Mouse (Mus musculus): ENCODE measurements around the gene Smarca1.

- no peak for TF ChIP-seq CTCF (IDR thresholded peaks at IDR 0.05; ENCODE audit: low read depth)
- TF ChIP-seq EP300 (IDR thresholded peaks at IDR 0.05; ENCODE audit: low read depth): no peak
Measured at GRCm38 (mm10) chrX:47891907-47892430, 805 bp downstream of the Smarca1 start.
